Mouse (Mus musculus) layer of hippocampus, adult 8-10 months (tissue): ENCODE results near the gene Wdr18. TPM values are rescaled to one million over a fixed set of nuclear protein-coding genes. Genes with fewer than 3 reads are reported as not detected.
"Not testable (repeated sequence)": the region's sequence is repeated elsewhere in the genome, so short reads cannot be mapped to it uniquely, and the experiment has no call there.

Experiments
- DNase-seq, 2 experiments: peaks; one replicate each; pipeline ENCODE4 v3.0.0; 2022; ENCODE audit warnings: low spot score in 2 of 2
- total RNA-seq, 4 experiments: library from RNA; stranded (reverse); gene quantifications; 2 replicates each; pipeline ENCODE4 v1.2.4; 2022

Gene Wdr18
- total RNA-seq, 4 experiments from 2014 or later: 42.9 to 50.8 (median 48.6) TPM

DNA sequence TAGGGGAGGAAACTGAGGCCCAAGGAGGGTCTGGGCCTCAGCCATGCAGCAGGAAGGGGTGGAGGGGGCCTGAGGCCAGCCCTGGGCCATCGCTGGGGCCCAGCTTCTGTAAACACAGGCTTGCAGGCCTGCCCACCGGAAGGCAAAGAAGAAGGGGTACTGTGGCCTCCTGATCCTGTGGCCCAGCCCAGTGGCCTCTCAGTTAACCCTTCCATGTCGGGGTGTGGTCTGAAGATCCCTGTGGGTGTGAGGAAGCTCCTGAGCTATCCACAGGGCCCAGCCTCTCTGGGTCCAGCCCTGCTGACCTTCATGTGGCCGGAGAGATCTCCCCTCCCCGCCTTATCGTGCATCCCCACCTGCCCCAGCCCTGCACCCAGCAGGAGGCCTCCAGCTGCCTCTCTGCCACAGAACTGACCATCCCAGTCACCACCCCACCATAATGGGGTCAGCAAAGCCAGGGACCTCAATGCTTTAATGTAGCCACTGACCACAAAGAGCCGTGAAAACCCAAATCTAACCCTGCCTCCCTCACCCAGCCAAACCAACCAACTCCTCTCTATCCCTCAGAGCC is 13.1 kb upstream of the Wdr18 start:
- DNase-seq: no peak

DNA sequence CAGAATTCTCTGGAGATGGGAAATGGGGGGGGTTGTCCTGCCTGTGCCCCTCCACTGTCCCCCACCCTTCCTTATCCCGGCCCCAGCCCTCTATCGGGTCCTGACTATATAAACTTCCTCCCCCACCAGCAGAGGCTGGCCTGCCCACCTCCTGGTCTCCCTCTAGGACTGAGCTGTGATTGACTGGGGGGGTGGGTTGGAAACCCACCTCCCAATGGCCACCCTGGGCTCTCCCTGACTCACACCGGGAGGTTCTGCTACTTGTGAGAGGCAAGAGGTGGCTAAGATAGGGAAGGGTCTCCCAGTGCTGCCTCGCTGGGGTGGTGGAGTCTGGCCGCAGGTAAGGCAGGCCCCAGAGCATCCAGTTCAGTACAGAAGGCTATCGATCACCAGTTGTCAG is 12.4 kb upstream of the Wdr18 start:
- DNase-seq: no peak

DNA sequence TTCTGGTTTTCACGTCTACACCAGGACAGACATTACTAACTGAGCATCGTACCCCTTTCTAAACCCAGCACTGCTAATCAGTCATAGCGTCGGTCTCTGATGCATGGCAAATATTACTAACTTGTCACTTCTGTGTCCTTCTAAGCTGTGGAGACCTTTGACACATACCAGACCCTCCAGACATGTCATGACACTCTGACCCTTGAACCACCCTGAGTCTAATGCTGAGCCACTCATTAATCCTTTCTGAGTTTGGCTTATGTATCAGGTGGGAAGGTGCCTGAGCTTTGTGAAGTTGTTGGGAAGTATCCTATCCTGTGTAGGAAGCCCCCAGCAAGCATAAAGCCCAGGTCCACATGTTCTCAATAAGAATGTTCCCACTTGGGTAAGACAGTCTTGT is 10.1 kb upstream of the Wdr18 start:
- DNase-seq: no peak

DNA sequence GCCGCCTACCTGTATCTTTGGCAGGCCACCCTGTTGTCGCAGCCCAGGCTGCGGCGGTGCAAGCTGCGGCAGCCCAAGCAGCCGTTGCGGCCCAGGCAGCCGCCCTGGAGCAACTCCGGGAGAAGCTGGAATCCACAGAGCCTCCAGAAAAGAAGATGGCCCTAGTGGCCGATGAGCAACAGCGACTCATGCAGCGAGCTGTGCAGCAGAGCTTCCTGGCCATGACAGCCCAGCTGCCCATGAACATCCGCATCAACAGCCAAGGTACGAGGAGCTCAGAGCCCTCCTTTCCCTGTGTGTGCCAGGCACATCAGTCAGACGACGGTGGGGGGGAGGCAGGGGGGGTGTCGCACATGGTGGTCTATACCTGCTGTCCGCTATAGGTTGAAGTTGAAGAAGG is 9.3 kb upstream of the Wdr18 start:
- no peak for DNase-seq

DNA sequence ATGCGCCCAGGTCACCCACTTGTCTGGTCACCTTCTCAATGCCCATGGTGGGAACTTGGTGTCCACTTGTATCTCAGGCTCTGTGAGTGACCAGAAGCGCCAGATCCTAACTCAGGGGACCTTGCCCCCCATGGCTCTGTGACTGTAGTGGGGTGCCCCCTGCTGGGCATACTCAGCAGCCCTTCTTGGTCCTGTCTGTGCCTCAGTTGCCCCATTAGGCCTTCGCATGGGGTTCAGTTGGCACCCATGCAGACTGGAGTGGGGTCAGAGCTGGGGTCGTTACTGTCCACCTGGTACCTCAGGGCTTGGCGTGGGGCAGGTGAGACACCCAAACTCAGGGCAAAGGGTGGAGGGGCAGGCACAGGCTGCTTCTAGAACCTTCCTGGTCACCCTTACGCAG is 6.0 kb upstream of the Wdr18 start:
- DNase-seq: peak in 1 of 2 experiments; percentile 37

DNA sequence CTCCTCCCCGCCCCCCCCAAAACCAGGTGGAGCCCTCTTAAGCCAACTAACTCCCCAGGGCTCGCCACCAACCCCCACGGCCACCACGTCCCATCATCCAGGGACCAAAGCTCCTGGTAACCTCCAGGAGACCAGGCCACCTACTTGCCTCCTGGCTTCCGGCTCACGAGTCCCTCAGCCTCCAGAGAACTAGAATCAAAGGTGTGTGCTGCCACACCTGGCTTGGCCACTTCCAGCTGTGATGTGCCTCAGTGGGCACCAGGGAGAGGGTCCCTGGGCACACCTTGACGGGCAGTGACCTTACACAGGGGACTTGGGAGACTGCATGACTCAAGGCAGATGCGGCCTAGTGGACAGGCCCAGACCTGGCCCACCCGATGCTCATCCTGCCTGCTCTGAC is 4.3 kb upstream of the Wdr18 start:
- no peak for DNase-seq

DNA sequence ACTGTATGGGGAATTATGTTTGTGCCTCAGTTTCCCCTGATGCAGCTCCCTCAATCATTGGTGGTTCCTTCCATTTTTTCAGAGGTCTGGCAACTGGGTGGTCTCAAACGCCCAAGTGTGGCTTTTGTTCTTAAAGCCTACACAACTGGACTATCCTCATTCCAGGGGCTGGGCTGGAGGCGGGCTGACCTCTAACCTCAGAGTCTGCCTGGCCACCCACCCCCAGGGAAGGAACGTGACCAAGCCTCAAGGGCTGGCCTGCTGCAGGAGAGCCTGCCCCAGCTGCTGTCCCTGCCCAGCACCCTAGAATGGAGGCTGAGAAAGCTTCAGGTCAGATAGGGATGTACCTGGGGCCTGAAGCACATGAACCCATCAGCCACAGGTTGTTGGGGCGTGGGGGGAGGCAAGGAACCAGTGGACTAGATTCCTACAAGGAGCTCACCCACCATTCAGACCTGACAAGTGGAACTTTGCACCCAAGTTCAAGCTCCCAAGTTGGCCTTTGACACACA is 3.3 kb upstream of the Wdr18 start:
- no peak for DNase-seq

DNA sequence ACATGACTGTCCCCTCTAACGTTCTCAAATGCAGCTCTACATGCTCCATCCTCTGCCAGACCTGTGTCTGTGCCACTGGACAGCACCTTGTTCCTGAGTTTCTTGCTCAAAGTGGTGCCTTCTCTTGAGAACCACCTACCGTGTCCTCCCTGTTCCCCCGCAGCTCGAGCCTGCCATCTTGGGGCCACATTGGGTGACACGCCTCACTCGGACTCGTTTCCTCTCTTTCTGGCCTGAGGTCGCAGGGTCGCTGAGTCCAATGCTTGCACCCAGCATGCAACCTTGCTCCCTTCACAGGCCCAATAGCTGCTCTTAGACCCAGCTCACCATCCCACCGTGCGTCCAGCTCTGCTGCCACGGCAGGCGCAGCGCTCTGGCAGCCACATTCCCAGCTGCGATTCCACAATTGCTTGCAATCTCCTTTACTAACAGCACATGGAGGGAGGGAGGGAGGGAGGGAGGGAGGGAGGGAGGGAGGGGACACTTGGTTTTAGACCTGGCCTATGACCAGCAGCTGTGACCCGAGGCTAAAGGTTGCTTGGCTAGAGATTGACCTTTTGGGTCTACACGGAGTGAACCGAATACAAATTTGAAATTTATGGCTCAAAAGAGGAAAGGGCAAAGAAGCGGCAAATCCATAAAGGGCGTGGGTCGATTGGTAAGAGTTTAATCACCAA is 1.7 kb upstream of the Wdr18 start:
- DNase-seq: peak; percentile 56 to 71

DNA sequence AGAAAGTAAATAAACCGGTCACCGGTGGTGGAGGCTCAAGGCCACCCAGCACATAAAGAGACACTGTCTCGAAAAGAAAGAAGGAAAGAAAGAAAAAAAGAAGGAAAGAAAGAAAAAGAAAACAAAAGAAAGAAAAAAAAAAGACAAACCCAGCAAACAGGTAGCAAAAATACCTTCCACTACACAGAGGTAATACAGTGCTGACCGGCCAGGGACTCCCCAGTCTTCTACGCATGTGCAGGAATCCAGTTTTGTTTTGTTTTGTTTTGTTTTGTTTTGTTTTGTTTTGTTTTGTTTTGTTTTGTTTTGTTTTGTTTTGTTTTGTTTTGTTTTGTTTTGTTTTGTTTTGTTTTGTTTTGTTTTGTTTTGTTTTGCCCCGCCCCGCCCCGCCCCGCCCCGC is 540 bp upstream of the Wdr18 start:
- DNase-seq: not testable (repeated sequence)

DNA sequence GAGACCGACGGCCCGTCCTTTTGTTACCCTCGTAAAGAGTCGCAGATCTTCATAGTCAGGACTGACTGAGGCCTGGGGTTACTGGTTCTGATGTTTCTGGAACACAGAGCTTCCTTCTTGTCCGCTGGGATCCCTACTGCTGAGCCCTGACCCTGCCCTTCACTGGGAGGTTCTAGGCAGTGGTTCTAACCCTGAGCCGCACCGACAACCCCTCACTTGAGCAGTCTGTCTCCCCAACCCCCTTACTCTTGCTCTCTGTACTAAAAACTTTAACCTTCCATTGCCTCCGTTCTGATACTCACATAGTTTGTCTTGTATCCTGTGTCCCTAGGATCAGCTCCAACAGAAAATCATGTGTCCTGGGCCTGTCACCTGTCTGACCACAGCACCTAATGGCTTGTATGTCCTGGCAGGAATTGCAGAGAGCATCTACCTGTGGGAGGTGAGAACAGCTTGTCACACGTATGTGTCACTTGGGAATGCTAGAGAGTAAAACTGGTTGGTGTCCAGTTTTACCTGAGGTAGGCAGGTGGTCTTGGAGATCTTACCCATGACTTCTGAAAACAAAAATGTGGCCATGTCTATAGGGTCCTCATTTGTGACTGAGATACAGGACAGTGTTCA is 831 bp downstream of the Wdr18 start:
- no peak for DNase-seq

DNA sequence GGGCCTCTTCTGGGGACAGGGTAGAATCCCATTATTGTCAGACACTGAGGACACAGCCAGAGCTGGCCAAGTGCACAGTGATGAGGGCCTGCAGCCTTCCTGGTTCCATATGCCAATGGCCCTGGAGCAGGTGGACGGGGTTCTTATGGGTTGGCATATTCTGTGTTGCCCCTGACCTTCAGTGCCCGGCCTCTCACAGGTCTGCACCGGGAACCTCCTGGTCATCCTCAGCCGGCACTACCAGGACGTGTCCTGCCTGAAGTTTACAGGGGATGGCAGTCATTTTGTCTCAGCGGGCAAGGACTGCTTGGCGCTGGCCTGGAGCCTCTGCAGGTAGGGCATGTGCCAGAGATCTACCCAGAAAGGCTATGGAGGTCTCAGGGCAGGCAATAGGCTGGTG is 4.8 kb downstream of the Wdr18 start:
- no peak for DNase-seq

DNA sequence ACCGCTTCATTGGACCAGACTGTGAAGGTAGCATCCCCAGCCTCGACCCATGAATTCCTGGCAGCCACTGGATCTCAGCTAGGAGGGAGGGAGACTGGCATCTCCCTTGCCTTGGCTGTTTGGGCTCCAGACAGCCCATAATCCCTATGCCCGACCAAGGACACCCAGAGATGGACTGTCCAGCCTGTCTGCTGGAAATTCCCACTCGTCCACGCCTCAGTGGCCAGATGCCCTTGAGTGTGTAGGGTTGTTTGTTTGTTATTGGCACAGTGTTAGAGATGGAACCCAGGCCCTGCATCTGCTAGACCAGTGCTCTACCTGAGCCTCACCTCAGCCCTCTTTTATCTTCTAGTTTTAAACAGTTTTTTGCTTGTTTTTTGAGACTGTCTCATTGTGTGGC is 5.4 kb downstream of the Wdr18 start:
- no peak for DNase-seq

DNA sequence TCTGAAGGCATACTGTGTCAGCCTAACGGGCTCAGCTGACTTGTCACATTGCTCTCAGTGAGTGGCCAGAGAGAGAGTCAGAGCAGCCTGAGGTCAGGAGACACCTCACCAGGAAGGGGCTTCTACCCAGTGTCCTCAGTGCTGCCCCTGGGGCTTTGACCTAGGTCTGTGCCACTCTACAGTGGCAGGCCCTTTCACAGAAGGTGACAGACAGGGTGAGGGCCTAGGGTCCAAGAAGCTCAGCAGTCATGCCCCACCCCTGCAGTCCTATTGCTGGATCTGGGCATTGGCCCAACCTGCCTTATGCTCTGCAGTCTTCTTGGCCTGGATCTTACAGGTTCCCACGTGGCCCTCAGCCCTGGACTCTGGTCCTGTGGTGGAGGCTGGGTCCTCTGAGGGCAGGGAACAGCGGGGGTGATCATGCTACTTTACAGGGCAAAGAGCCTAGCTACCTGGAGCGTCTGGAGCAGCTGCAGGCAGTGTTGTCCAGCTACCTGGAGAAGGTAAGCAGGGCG is 7.0 kb downstream of the Wdr18 start:
- DNase-seq: no peak

DNA sequence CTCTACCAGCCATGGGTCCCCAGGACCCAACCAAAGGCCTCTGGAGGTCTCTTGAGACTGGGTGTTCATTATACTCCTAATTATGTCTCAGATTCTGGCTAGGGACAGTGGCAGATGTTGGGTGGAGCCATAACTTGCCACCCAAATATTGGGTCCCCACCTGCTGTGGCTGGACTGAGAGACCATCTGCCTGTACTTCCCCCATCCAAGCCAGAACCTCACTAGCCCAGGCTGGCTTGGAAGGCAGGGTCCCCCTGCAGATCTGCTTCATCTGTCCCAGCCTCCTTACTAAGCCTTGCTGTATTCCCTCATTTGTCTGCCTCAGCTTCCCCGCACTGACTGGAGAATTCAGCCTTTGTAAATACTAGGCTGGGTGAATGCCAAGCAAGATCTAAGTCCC is 8.2 kb downstream of the Wdr18 start:
- DNase-seq: no peak

DNA sequence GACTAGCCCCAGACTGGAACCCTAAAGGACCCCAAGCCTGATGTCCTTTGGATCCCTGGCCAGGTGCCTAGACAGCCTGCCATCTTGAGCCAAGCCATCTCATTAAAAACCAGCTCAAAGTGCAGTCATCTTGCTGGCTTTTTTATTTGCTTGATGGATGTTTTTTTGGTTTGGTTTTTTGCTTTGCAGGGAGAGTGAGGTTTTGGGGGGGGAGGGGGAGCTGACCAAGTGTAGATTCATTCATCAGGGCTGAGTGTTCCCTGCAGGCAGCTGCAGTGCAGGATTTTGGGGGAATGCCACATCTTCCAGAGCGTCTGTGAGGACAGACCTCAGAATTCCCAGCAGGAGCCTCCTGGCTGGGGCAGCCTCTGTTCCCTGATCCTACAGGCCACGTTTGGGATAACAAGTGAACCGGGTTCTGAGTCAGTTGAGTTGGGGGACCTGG is 9.2 kb downstream of the Wdr18 start:
- DNase-seq: no peak

DNA sequence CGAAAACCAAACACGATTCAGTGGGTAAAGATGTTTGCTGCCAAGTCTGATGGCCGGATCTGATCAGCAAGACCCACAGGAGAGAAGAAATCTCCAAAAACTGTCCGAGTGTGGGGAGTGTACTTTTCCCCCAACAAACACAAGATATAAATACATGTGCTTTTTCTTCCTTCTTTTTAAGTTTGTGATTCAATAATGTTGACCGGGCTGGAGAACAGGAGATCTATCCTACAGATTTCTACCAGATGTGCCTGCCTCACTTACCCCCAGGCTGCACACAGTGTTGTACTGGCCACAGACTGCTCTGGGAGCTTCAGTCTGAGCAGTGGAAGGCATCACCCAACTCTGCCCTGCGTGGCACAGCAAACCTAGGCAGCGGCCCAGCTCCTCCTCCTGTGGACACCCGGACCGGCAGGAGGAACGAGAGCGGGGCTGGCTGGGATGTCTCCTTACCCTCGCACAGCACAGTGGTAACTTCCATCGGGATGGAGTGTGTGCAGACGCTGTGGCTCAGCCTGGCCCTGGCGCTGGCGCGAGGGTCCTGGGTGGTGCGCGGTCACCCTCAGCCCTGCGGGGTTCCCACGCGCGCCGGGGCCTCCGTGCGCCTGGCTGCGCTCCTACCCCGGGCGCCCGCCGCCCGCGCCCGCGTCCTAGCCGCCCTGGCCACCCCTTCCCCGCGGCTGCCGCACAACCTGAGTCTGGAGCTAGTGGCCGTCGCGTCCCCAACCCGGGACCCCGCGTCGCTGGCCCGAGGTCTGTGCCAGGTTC is 10.6 kb downstream of the Wdr18 start, which contains the start of gene Grin3b:
Grin3b (plus strand) TSS at position 301 of the 768 bp plus-strand sequence.
- DNase-seq: no peak

DNA sequence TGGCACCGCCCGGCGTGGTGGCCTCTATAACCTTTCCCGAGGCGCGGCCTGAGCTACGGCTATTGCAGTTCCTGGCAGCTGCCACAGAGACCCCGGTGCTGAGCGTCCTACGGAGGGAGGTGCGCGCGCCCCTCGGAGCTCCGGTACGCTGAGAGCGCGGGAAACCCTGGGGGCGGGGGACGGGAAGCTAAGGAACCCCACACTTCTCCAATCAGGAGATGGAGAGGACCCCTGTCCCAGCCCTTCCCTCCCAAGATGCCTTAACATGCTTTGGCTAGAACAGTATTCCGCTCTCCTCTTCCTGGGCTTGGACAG is 11.2 kb downstream of the Wdr18 start:
- DNase-seq: no peak

DNA sequence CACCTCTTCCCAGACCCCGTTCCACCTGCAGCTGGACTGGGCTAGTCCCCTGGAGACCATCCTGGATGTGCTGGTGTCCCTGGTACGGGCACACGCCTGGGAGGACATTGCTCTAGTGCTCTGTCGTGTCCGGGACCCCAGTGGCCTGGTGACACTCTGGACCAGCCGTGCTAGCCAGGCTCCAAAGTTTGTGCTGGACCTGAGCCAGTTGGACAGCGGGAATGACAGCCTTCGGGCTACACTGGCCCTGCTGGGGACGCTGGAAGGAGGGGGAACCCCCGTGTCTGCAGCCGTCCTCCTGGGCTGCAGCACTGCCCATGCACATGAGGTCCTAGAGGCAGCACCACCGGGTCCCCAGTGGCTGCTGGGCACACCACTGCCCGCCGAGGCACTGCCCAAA is 12.9 kb downstream of the Wdr18 start:
- no peak for DNase-seq

DNA sequence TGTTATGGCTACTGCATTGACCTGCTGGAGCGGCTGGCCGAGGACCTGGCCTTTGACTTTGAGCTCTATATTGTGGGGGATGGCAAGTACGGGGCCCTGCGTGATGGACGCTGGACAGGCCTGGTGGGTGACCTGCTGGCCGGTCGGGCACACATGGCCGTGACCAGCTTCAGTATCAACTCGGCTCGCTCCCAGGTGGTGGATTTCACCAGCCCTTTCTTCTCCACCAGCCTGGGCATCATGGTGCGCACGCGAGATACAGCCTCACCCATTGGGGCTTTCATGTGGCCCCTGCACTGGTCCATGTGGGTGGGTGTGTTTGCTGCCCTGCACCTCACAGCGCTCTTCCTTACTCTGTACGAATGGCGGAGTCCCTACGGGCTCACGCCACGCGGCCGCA is 14.1 kb downstream of the Wdr18 start:
- DNase-seq: no peak

DNA sequence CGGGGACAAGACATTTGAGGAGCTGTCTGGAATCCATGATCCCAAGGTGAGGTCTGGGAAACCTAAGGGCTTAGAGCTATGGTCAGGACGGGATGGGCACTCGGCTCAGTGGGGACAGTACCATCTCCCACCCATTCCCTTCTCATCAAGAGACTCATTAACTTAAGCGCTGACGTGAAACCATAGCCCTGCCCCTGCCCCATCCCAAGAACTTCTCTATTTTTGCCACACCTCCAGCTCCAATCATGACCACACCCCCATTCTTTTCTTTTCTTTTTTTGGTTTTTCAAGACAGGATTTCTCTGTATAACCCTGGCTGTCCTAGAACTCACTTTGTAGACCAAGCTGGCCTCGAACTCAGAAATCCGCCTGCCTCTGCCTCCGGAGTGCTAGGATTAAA is 14.7 kb downstream of the Wdr18 start:
- DNase-seq: no peak

DNA sequence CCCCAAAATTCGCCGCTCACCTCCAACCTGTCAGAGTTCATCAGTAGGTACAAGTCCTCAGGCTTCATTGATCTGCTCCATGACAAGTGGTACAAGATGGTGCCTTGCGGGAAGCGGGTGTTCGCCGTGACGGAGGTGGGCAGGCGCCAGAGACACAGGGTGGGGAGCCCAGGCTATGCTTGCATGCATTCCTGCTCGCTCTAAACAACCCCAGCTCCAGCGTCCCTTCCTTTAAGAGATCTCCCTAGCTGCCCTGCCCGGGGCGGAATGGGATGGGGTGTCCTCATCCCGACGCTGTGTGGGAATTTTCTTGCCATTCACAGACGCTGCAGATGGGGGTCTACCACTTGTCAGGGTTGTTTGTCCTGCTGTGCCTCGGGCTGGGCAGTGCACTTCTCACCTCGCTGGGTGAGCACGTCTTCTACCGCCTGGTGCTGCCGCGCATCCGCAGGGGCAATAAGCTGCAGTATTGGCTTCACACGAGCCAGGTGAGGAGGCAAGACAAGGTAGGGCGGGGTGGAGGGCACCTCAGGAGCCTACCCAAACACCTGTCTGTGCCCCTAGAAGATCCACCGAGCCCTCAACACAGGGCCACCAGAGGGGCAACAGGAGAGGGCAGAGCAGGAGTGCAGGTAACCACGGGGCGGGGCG is 16.2 kb downstream of the Wdr18 start:
- no peak for DNase-seq
